Mouse (Mus musculus) neural tube, embryonic 14.5 days (tissue): ENCODE measurements at regions not wholly inside any gene's neighbourhood (a gene's known extent, or its start where the extent isn't known, plus 50 kb on each side); places are given as distances from the start of the nearest gene placed in this dataset.
"Not testable (repeated sequence)": the region's sequence is repeated elsewhere in the genome, so short reads cannot be mapped to it uniquely, and the experiment has no call there.

Experiments used
- ATAC-seq: fragments of 200-750 bp; cut with Nextera tagmentation; 2 replicates; pipeline ENCODE4 v1.8.0; 2017; ENCODE audit warnings: low read depth, mild to moderate bottlenecking, moderate TSS enrichment, moderate library complexity
- H3K27ac ChIP-seq: fragments of 300-500 bp; sonication (generic); 2 replicates; pipeline ENCODE4 v1.5.1; 2014; ENCODE audit warnings: low read depth, mild to moderate bottlenecking, control low read depth, low read length, moderate library complexity, mixed read lengths
- H3K27me3 ChIP-seq: fragments of 300-500 bp; sonication (generic); 2 replicates; pipeline ENCODE4 v1.6.1; 2014; ENCODE audit warnings: low read length; ENCODE audit not compliant: control insufficient read depth, insufficient read depth
- H3K36me3 ChIP-seq: fragments of 300-500 bp; sonication (generic); 2 replicates; pipeline ENCODE4 v1.6.1; 2014; ENCODE audit warnings: low read length, mixed read lengths; ENCODE audit not compliant: control insufficient read depth, insufficient read depth
- H3K4me1 ChIP-seq: fragments of 300-500 bp; sonication (generic); 2 replicates; pipeline ENCODE4 v1.6.1; 2014; ENCODE audit warnings: low read length; ENCODE audit not compliant: control insufficient read depth, insufficient read depth
- H3K4me2 ChIP-seq: fragments of 300-500 bp; sonication (generic); 2 replicates; pipeline ENCODE4 v1.6.1; 2014; ENCODE audit warnings: mild to moderate bottlenecking, low read depth, low read length, control low read depth
- H3K4me3 ChIP-seq: fragments of 300-500 bp; sonication (generic); 2 replicates; pipeline ENCODE4 v1.5.1; 2014; ENCODE audit warnings: low read depth, low read length, control low read depth, mixed read lengths
- H3K9ac ChIP-seq: fragments of 300-500 bp; sonication (generic); replicated peaks from 2 replicates; pipeline ENCODE4 v1.6.1; 2014; ENCODE audit warnings: low read depth, mild to moderate bottlenecking, control low read depth, low read length, mixed read lengths
- H3K9me3 ChIP-seq: fragments of 300-500 bp; sonication (generic); 2 replicates; pipeline ENCODE4 v1.6.1; 2016; ENCODE audit warnings: low read length; ENCODE audit not compliant: control insufficient read depth
- WGBS: fragments of 180-500 bp; shearing (Covaris S2); extraction: QIAGEN DNeasy Blood & Tissue Kit; methylation state at CpG from one replicate; pipeline ENCODE4 v1.1.7; 2014; 5-methylcytosine and 5-hydroxymethylcytosine counted together

GRCm38 (mm10) chr14:12979416-12979815, 156.5 kb upstream of the Cadps start:
- Histone ChIP-seq H3K27ac (no peak overlapping the region), H3K4me3 (no peak overlapping the region), H3K9me3 (no peaks in the 10 kb centered on the region), H3K36me3 (no peaks in the 10 kb centered on the region), H3K4me2 (no peak overlapping the region), H3K27me3 (no peaks in the 10 kb centered on the region), H3K9ac (no peak overlapping the region), H3K4me1 (no peaks in the 10 kb centered on the region)
- ATAC-seq = no peak

DNA sequence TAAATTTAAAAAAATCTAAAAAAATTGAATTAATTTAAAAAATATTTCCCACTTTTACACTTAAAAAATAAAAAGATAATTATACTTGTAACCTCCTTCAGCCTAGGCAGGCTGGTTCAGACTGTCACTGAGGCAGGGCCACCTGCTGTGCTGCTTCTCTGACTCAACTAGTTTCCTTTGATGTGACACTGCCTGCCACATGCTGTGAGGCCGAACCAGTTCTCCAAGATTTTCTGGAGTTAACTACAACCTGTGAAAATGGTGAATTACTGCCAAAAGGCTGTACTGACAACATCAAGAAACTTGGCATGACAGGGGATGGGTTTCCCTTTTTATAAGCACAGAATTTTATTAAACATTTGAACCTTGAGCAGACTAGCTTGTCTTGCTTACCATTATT, 143.6 kb upstream of the Cadps start:
- WGBS = 28% methylated on average over 1 of the region's 1 CpGs
- H3K27ac ChIP-seq = no peak overlapping the region
- no peak for ATAC-seq

DNA sequence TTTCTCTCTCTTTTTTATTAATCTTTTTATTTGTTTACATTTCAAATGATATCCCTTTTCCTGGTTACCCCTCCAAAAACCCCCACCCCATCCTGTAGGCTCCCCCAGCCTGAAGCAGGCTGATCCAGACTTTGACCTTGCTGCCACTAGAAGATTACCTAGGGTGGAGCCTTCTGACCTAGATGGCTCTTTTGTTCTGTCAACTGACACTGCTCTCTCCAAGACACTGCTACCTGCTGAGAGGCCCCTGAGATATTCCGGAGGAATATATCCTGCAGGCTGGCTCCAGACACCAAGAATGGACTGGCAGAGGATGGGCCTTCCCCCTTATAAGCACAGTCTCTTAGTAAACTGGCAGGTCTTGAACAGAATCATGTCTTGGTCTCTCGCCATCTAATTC, 135.0 kb upstream of the Cadps start:
- WGBS = 73% methylated on average over 2 of the region's 2 CpGs
- not testable (repeated sequence) for H3K36me3 ChIP-seq, H3K9me3 ChIP-seq, H3K4me3 ChIP-seq, ATAC-seq, H3K4me2 ChIP-seq, H3K27me3 ChIP-seq, H3K27ac ChIP-seq, H3K9ac ChIP-seq, H3K4me1 ChIP-seq

More for the DNA sequence above, 143.6 kb upstream of the Cadps start:
- Histone ChIP-seq H3K4me1 (no peaks in the 10 kb centered on the region), H3K9ac (no peak overlapping the region), H3K9me3 (no peaks in the 10 kb centered on the region), H3K27me3 (no peaks in the 10 kb centered on the region), H3K4me2 (no peak overlapping the region), H3K4me3 (no peak overlapping the region), H3K36me3 (no peaks in the 10 kb centered on the region)

DNA sequence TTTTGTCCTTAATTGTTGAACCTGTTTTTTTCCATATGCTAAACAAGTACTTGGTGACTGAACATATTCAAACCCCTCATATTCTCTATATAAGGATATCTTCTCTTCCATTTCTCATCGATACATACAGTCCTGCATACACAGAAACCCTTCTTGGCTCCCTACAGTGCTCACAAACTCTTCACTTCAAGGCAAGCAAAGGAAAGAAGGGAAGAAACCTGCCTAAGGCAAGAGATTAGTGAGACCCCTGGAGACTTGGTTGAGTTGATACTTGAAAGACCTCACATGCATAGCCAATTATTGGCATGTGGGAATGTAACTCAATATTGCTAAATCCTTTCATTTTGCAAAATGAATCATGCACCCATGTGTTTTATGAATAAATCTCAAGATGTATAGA, 128.0 kb upstream of the Cadps start:
- H3K36me3 ChIP-seq = no peaks in the 10 kb centered on the region
- ATAC-seq = no peak
- 89% methylated on average over 1 of the region's 1 CpGs for whole genome bisulfite sequencing
- no peaks in the 10 kb centered on the region for H3K27me3 ChIP-seq
- H3K9me3 ChIP-seq = no peaks in the 10 kb centered on the region
- H3K4me2 ChIP-seq = no peak overlapping the region
- no peak overlapping the region for H3K4me3 ChIP-seq
- H3K9ac ChIP-seq = no peak overlapping the region
- no peak overlapping the region for H3K27ac ChIP-seq
- H3K4me1 ChIP-seq = no peaks in the 10 kb centered on the region

- Histone ChIP-seq H3K27me3 (no peaks in the 10 kb centered on the region), H3K36me3 (no peaks in the 10 kb centered on the region), H3K4me3 (no peak overlapping the region), H3K9me3 (no peaks in the 10 kb centered on the region), H3K9ac (no peak overlapping the region), H3K27ac (no peak overlapping the region), H3K4me2 (no peak overlapping the region), H3K4me1 (no peaks in the 10 kb centered on the region)
- ATAC-seq = no peak
- WGBS = 77% methylated on average over 4 of the region's 4 CpGs
These were observed 115.9 kb upstream of the Cadps start for GRCm38 (mm10) chr14:12938638-12939293.

DNA sequence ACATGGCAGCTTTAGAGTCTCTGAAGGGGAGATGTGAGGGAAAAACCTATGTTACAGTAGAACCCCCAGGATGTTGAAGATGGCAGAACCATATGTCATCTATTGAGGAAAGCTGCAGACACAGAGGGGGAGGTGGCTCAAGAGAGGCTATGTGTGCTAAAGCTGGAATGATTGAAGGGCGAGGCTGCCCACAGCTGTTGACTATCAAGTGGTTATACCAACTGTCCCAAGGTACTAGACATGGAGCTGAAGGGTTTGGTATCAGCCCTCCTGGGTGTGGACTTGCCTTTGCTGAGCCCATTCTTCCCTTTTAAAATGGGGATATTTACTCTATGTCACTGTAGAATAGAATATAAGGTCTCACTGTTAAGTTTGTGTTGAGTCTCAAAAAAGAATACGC, 113.5 kb upstream of the Cadps start:
- H3K4me3 ChIP-seq = no peak overlapping the region
- 88% methylated on average over 2 of the region's 2 CpGs for WGBS
- no peak overlapping the region for H3K27ac ChIP-seq
- no peaks in the 10 kb centered on the region for H3K36me3 ChIP-seq
- no peak overlapping the region for H3K4me2 ChIP-seq
- no peak overlapping the region for H3K9ac ChIP-seq
- no peaks in the 10 kb centered on the region for H3K9me3 ChIP-seq
- ATAC-seq = no peak
- H3K4me1 ChIP-seq = no peaks in the 10 kb centered on the region
- H3K27me3 ChIP-seq = no peaks in the 10 kb centered on the region

DNA sequence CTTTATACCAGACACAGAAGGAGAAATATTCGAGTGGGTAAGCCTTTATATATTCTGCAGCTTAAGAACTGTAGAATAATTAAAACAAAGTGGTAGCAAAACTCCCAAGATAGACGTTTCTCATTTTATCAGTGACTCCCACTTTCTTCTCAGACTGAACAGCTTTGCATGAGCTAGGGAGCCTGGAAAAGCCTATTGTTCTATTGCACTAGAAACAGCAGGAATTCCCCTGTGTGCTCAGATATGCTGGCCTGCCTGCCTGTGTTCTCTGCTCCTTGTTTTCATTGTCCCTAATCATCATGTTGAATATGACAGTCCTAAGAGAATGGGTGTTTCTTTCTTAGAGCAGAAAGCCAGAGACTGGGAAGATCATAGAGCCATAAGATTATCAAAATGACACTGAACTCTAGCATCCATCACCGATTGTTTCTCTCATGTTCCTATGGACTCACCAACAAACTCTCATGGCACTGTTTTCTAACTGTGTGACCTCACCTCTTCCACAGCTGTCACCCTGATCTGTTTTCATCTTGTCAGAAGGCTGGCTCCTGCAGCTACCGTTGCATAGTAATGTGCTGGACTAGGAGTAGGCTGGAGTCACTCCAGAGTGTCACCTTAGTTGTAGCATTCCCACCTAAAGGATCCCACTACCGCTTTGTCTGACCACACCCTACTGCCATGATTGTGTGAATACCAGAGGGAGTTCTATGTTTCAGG, 108.9 kb upstream of the Cadps start:
- Histone ChIP-seq H3K36me3 (no peaks in the 10 kb centered on the region), H3K4me3 (no peak overlapping the region), H3K27me3 (no peaks in the 10 kb centered on the region), H3K27ac (no peak overlapping the region), H3K4me1 (no peaks in the 10 kb centered on the region), H3K9me3 (no peaks in the 10 kb centered on the region), H3K4me2 (no peak overlapping the region), H3K9ac (no peak overlapping the region)
- WGBS = 64% methylated on average over 5 of the region's 5 CpGs
- ATAC-seq = no peak

- no peak for ATAC-seq
These were observed 100.7 kb upstream of the Cadps start for GRCm38 (mm10) chr14:12923617-12924016.

GRCm38 (mm10) chr14:12915431-12915830, 92.6 kb upstream of the Cadps start:
- H3K9ac ChIP-seq = no peak overlapping the region
- H3K36me3 ChIP-seq = no peaks in the 10 kb centered on the region
- H3K4me1 ChIP-seq = no peaks in the 10 kb centered on the region
- H3K4me3 ChIP-seq = no peak overlapping the region
- no peaks in the 10 kb centered on the region for H3K27me3 ChIP-seq
- no peak overlapping the region for H3K4me2 ChIP-seq
- H3K9me3 ChIP-seq = no peaks in the 10 kb centered on the region
- no peak for ATAC-seq
- H3K27ac ChIP-seq = no peak overlapping the region
- WGBS = 83% methylated on average over 2 of the region's 2 CpGs

More at GRCm38 (mm10) chr14:12923617-12924016, 100.7 kb upstream of the Cadps start:
- no peaks in the 10 kb centered on the region for H3K27me3 ChIP-seq
- H3K9ac ChIP-seq = no peak overlapping the region
- H3K4me1 ChIP-seq = no peaks in the 10 kb centered on the region
- no peak overlapping the region for H3K4me2 ChIP-seq
- no peaks in the 10 kb centered on the region for H3K9me3 ChIP-seq
- no peak overlapping the region for H3K4me3 ChIP-seq
- H3K36me3 ChIP-seq = no peaks in the 10 kb centered on the region
- no peak overlapping the region for H3K27ac ChIP-seq
